Mouse (Mus musculus) stomach, postnatal 0 days (tissue): ENCODE results near the gene Vps51. TPM values are rescaled to one million over a fixed set of nuclear protein-coding genes. Genes with fewer than 3 reads are reported as not detected.

Experiments
- ATAC-seq: fragments of 200-750 bp; cut with Nextera tagmentation; 2 replicates; pipeline ENCODE4 v1.8.0; 2017; ENCODE audit not compliant: low FRiP score, low TSS enrichment
- DNase-seq: peaks from one replicate; pipeline ENCODE4 v3.0.0-alpha.2; 2016; ENCODE audit warnings: low spot score
- H3K27ac ChIP-seq: fragments of 300-500 bp; sonication (generic); replicated peaks from 2 replicates; pipeline ENCODE4 v1.5.1; 2014; ENCODE audit warnings: mild to moderate bottlenecking, control low read depth
- H3K27me3 ChIP-seq: fragments of 300-500 bp; sonication (generic); 2 replicates; pipeline ENCODE4 v1.6.1; 2014; ENCODE audit warnings: low read length; ENCODE audit not compliant: control insufficient read depth, insufficient read depth
- H3K36me3 ChIP-seq: fragments of 300-500 bp; sonication (generic); 2 replicates; pipeline ENCODE4 v1.6.1; 2014; ENCODE audit warnings: low read length, mixed read lengths; ENCODE audit not compliant: control insufficient read depth, insufficient read depth
- H3K4me1 ChIP-seq: fragments of 300-500 bp; sonication (generic); replicated peaks from 2 replicates; pipeline ENCODE4 v1.6.1; 2014; ENCODE audit warnings: antibody characterized with exemption; ENCODE audit not compliant: control insufficient read depth, insufficient read depth
- H3K4me2 ChIP-seq: fragments of 300-500 bp; sonication (generic); replicated peaks from 2 replicates; pipeline ENCODE4 v1.6.1; 2014; ENCODE audit warnings: low read depth, mild to moderate bottlenecking, control low read depth, moderate library complexity
- H3K4me3 ChIP-seq: fragments of 300-500 bp; sonication (generic); 2 replicates; pipeline ENCODE4 v1.5.1; 2014; ENCODE audit warnings: low read depth, low read length, control low read depth
- H3K9ac ChIP-seq: fragments of 300-500 bp; sonication (generic); 2 replicates; pipeline ENCODE4 v1.6.1; 2014; ENCODE audit warnings: mild to moderate bottlenecking, low read length, control low read depth, mixed read lengths
- H3K9me3 ChIP-seq: fragments of 300-500 bp; sonication (generic); 2 replicates; pipeline ENCODE4 v1.6.1; 2016; ENCODE audit warnings: low read length; ENCODE audit not compliant: control insufficient read depth
- CTCF ChIP-seq: IDR thresholded peaks from 2 replicates; pipeline ENCODE4 v1.5.1; 2016; ENCODE audit warnings: antibody characterized with exemption, low read depth, mild to moderate bottlenecking, moderate library complexity
- EP300 ChIP-seq: optimal IDR thresholded peaks from 2 replicates; pipeline ENCODE3; 2016; ENCODE audit warnings: antibody characterized with exemption
- WGBS: fragments of 180-500 bp; shearing (Covaris S2); extraction: QIAGEN DNeasy Blood & Tissue Kit; methylation state at CpG from one replicate; pipeline ENCODE4 v1.1.7; 2014; 5-methylcytosine and 5-hydroxymethylcytosine counted together
- polyA plus RNA-seq: library from polyadenylated mRNA; unstranded; fragments of >200 nt; fragmentation: Nextera tagmentation; extraction: Ambion mirVana; gene quantifications from 2 replicates; pipeline ENCODE4 v1.2.1, GENCODE M21; 2015

Gene Vps51
- polyA plus RNA-seq, 1 experiment from 2014 or later, result 43.2 TPM

DNA sequence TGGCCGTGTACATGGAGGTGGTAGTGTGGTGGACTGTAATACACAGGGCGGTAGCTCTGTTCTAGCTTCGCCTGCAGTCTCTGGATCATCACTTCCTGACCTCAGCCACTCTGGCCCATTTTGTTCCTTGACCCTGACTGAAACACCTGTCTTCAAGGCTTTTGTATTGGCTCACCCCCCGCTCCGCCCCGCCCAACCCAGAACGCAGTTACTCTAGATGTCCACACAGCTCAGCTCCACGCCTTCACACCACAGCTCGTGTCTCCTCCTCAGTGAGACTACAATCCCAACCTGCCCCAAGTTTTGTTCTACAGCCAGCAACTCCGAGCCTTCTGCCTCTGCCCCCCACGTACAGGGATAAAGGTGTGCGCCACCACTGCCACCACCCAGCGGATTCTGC lies 11.8 kb upstream of the Vps51 start:
- no peaks in the 10 kb centered on the region for H3K27me3 ChIP-seq
- H3K36me3 ChIP-seq, result peaks cover 6% of the 10 kb centered on the region

DNA sequence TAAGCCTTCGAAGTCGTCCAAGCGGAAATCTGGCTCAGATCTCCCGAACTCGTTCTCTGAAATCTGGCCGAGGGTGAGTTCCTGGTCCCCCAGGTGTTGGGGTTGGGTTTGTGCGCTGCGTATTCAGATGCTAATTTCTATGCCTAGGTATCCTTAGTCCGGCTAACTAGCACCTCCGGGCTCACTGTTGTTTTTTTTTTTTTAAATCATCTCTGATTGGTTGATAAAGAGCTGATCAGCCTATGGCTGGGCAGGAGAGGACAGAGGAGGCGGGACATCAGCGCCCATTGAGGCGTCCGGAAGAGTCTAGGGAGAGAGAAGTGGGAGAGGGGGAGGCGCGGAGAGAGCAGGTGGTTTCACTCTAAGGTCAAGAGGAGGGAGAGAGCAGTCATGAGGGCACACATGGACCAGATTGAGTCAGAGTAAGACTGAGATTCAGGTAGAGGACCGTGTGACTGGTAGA lies 8.4 kb upstream of the Vps51 start:
- H3K9me3 ChIP-seq, result no peaks in the 10 kb centered on the region
- H3K4me2 ChIP-seq, result peak overlapping the region; percentile 92
- H3K36me3 ChIP-seq, result peaks cover 9% of the 10 kb centered on the region
- ATAC-seq (peak; percentile 72), DNase-seq (peak; percentile 77)
- H3K27me3 ChIP-seq, result no peaks in the 10 kb centered on the region
- peak overlapping the region; percentile 63; the same call in 1 of the 2 replicates for H3K27ac ChIP-seq
- H3K4me1 ChIP-seq, result peaks cover 2% of the 10 kb centered on the region; the same call in 1 of the 2 replicates
- TF ChIP-seq CTCF (no peak), EP300 (no peak)
- H3K9ac ChIP-seq, result peak overlapping the region; percentile 60
- H3K4me3 ChIP-seq, result peak overlapping the region; percentile 69
- WGBS, result under 1% methylated on average over 17 of the region's 17 CpGs

More for the DNA sequence above, 11.8 kb upstream of the Vps51 start:
- DNase-seq (no peak), ATAC-seq (no peak)
- Histone ChIP-seq H3K4me3 (no peak overlapping the region), H3K9me3 (no peaks in the 10 kb centered on the region), H3K27ac (no peak overlapping the region), H3K4me1 (peaks cover under 1% of the 10 kb centered on the region; the same call in 1 of the 2 replicates), H3K9ac (no peak overlapping the region), H3K4me2 (no peak overlapping the region)
- 91% methylated on average over 13 of the region's 13 CpGs for WGBS
- TF ChIP-seq CTCF (no peak), EP300 (no peak)

GRCm38 (mm10) chr19:6084478-6085248 lies 7.6 kb upstream of the Vps51 start, which contains the start of the genes Zfpl1 and Cdca5:
Gene Zfpl1, minus strand, starts transcription at chr19:6084956.
Gene Cdca5, plus strand, starts transcription at chr19:6084983.
- peak within 1 kb of the TSS; percentile 92 for H3K4me2 ChIP-seq
- peaks cover 8% of the 10 kb centered on the region for H3K36me3 ChIP-seq
- H3K4me3 ChIP-seq, result peak within 1 kb of the TSS; percentile 69
- peak within 1 kb of the TSS; percentile 79 for H3K9ac ChIP-seq
- ATAC-seq, result peak; percentile 91
- DNase-seq, result peak; percentile 96
- peak within 1 kb of the TSS; percentile 86 for H3K27ac ChIP-seq
- WGBS, result under 1% methylated on average over 58 of the region's 58 CpGs
- TF ChIP-seq EP300 (no peak), CTCF (0 out of 2 replicates have a peak, but pooled peaks have one; percentile 1)
- no peaks in the 10 kb centered on the region for H3K9me3 ChIP-seq
- H3K27me3 ChIP-seq, result no peaks in the 10 kb centered on the region
- peaks cover 2% of the 10 kb centered on the region; the same call in 1 of the 2 replicates for H3K4me1 ChIP-seq

DNA sequence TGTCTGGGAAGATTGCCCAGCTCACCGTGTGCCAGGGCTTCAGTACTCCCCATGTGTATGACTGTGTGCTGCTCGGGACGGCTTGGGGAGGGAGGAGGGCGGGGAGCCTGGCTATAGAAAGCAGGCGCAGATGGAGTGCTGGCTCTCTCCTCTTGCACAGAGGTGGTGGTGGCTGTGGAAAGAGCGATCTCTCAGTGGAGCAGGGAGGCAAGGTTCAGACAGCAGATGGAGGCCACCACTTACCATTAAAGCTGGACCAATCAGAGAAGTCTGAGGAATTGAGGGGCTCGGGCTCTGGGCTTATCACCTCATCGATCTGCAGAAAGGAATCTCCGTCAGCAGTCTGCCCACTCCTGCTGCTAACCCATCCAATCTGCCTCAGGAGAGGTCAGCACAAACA lies 5.1 kb upstream of the Vps51 start, which contains the start of gene Gm28374:
TSS of gene Gm28374 (minus strand) at position 101 of the 400 bp plus-strand sequence.
- no peak for DNase-seq
- Histone ChIP-seq H3K27ac (no peak within 1 kb of the TSS), H3K4me1 (peaks cover 2% of the 10 kb centered on the region; the same call in 1 of the 2 replicates), H3K36me3 (peaks cover 8% of the 10 kb centered on the region; the same call in 1 of the 2 replicates), H3K9ac (no peak within 1 kb of the TSS), H3K4me2 (no peak within 1 kb of the TSS), H3K27me3 (no peaks in the 10 kb centered on the region), H3K4me3 (no peak within 1 kb of the TSS), H3K9me3 (no peaks in the 10 kb centered on the region)
- ATAC-seq, result no peak
- TF ChIP-seq CTCF, result no peak
- TF ChIP-seq EP300, result no peak
- 85% methylated on average over 9 of the region's 9 CpGs for WGBS

DNA sequence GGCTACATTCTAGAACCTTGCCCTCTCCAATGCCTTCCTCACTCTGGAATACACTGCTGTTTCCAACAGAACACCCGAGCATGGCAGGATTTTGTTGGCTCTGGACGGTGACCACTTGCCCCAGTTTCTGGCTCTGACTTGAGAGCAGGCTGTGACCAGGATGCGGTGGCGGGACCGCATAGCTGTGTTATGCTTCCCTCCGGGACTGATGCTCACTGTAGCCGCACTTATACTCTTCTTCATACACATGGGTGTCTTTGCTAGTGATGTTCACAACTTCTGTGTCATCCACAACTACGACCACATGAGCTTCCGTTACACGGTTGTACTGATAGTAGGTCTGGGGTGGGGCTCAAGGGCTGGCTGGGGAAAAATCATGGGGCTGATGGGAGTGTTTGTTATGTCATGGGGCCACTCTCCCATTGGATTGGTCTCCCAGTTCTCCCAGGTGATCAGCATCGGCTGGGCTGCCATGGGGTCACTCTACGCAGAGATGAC lies 3.0 kb upstream of the Vps51 start, which contains the start of gene Tmem262:
TSS of gene Tmem262 (plus strand) at position 51 of the 498 bp plus-strand sequence.
- WGBS, result 91% methylated on average over 12 of the region's 12 CpGs
- ATAC-seq, result no peak
- no peak for TF ChIP-seq EP300
- no peak for TF ChIP-seq CTCF
- no peak within 1 kb of the TSS for H3K27ac ChIP-seq
- no peak for DNase-seq
- peaks cover 5% of the 10 kb centered on the region for H3K4me1 ChIP-seq
- no peaks in the 10 kb centered on the region for H3K9me3 ChIP-seq
- no peak within 1 kb of the TSS for H3K9ac ChIP-seq
- no peak within 1 kb of the TSS for H3K4me2 ChIP-seq
- no peaks in the 10 kb centered on the region for H3K27me3 ChIP-seq
- no peak within 1 kb of the TSS for H3K4me3 ChIP-seq
- peaks cover 8% of the 10 kb centered on the region; the same call in 1 of the 2 replicates for H3K36me3 ChIP-seq

DNA sequence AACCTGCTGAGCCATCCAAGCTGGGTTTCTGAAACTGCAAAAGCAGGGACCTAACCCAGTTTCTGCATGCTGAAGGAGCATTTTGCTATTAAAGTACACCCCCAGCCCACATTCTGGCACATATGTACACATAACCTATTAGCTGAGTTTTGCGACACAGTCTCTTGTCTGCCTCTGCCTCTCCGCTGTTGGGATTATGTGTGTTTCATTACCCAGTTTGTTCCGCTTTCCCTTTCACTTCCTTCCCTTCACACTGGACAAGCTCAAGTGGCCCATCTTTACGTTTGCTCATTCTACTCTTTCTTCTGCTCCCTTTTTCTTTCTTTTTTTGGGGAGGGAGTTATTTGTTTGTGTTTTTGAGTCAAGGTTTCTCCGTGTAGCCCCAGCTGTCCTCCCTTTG lies 3.1 kb downstream of the Vps51 start:
- TF ChIP-seq EP300 (no peak), CTCF (no peak)
- Histone ChIP-seq H3K27me3 (no peaks in the 10 kb centered on the region), H3K36me3 (peaks cover 5% of the 10 kb centered on the region), H3K27ac (no peak overlapping the region), H3K4me3 (no peak overlapping the region), H3K9ac (no peak overlapping the region), H3K4me1 (peaks cover 3% of the 10 kb centered on the region; the same call in 1 of the 2 replicates), H3K9me3 (no peaks in the 10 kb centered on the region), H3K4me2 (no peak overlapping the region)
- ATAC-seq (no peak), DNase-seq (no peak)
- WGBS, result 87% methylated on average over 5 of the region's 5 CpGs
